Mouse (Mus musculus) cerebellum, adult 18-20 months (tissue): ENCODE measurements around the gene Gm17482.

Experiments
- DNase-seq, 2 experiments: peaks; one replicate each; pipeline ENCODE4 v3.0.0; 2021

Gene Gm17482

GRCm38 (mm10) chr6:115307134-115307533 lies 80.0 kb downstream of the Gm17482 start:
- no peak for DNase-seq
